Mouse (Mus musculus): Measurements from ENCODE around the gene Slc2a13. TPM values are rescaled to one million over a fixed set of nuclear protein-coding genes. Genes with fewer than 3 reads are reported as not detected.
A peak's percentile ranks its signal among the peaks of the same experiment; 100 is the strongest.

Slc2a13 gene
- total RNA-seq, 2 experiments from 2014 or later, result 76.2 to 84.6 TPM

DNA sequence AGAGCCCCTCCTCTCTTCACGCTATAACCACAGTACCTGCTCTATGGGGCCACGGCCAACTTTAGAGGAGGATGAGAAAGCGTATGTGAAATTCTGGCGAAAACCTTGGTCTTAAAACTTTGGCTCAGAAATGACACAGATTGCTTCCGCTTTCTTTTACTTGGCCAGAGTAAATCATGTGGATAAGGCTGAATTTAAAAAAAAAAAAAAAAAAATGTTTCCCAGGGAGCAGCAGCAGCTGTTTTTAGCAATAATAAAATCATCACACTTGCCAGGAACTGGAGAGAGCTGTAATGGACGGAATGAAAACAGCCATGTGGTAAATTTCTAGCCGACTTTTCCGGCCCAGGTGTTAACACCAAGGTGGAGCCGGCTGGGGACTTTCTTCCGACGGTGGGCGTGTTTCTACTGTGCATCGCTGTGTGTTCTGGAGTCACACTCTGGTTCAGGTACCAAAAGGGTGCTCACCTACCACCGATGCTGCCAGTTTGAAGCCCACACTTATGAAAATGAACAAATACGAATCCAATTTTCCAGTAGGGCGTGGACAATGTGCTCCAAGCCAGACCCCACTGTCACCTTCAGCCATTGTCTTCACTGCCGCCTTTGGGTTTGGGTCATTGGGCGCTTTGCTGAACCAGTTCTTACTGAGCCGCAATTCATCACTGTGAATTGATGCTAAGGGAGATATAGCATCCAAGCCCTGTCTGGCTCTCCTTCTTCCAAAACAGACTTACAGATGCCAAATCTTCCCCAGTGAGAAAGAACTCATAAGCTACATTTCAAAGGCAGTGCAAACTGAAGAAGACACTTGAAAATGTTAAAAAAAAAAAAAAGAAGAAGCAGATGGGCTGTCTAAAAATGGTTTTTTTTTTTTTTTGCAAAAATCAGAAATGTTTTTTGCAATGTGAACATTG, 258.4 kb downstream of the Slc2a13 start:
- intact Hi-C loops (cut with DNase I), result loop anchor here (5.0 to 10.0 kb wide), 3 partner anchors 58 to 258 kb away; partner anchors contain the start of gene Slc2a13
- peak in 1 of 2 experiments; percentile 49 for DNase-seq (ENCODE audit: low spot score in 2 of 2)

DNA sequence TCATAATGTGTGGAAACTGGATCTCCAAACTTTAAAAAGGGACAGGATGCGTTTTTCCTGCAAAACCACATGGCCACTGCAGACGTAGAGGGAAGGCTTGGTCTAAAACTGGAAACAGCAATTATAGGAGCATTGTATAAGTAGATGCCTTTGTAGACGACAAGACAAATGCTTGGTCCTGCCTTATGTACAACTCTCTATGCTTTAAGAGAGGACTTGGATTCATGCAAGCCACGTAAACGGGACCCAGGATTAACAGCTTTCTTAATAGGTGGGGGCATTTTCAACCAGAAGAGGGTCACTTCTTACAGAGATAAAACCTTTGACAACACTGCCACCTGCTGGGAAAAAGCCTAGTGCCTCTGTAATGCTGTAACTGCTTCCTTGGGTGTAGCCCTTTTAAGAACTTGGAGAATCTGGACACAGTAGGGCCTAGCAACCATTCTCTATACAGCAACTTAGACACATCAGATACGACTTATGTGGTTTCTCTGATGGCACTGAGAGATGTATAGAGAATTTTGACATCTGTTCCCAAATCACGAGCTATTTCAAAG, 268.7 kb downstream of the Slc2a13 start:
- DNase-seq (ENCODE audit: low spot score in 2 of 2), result peak; percentile 64 to 68
- intact Hi-C loops (cut with DNase I), result loop anchor here (5.0 to 10.0 kb wide), 3 partner anchors 140 to 450 kb away; partner anchors contain the start of gene Slc2a13

DNA sequence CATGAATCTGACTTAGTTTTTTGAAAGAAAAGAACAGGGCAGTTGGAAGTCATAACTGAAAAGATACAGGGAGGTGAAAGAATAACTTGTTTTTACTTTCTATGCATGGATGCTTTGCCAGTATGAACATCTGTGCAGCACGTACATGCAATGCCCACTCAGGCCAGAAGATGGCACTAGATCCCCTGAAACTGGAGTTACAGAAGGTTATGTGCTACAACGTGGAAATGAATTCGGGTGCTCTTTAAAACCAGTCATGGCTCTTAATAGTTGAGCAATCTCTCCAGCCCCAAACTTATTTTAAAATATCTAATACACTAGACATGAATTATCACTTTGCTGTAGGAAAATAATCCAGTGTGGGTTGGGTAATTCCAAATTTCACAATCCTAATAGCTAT, 271.7 kb downstream of the Slc2a13 start:
- peak; percentile 94 for DNase-seq (ENCODE audit: low spot score in 2 of 2)
- intact Hi-C loops (cut with DNase I), result loop anchor here (5.0 to 10.0 kb wide), 3 partner anchors 137 to 453 kb away; partner anchors contain the start of gene Slc2a13

DNA sequence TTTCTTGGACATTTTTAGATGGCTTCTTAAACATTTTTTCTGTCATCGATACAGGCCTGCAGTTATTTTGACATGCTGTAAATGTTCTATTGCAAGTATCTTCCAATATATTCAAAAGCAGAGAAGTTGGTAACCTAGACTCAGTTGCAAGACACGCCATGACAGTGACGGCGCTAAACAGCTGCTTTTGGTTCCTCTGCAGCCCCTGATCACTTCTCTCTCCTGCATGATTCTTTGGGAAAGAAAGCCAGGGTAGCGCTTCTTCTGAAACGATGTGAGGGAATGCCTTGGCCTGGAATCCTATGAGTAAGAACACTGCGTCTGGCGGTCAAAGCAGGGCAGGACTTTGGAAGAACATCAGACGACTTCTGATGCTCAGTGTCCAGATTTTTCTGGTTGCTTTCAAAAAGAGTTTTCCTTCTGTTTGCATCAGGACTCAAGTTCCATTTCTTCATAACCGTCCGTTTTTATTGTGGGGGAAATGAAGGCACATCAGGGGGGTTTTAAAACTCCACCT, 273.7 kb downstream of the Slc2a13 start:
- no peak for DNase-seq (ENCODE audit: low spot score in 2 of 2)
- intact Hi-C loops (cut with DNase I), result loop anchor here (10.0 kb wide), 1 partner anchor 305 kb away; no protein-coding TSS in a partner anchor

DNA sequence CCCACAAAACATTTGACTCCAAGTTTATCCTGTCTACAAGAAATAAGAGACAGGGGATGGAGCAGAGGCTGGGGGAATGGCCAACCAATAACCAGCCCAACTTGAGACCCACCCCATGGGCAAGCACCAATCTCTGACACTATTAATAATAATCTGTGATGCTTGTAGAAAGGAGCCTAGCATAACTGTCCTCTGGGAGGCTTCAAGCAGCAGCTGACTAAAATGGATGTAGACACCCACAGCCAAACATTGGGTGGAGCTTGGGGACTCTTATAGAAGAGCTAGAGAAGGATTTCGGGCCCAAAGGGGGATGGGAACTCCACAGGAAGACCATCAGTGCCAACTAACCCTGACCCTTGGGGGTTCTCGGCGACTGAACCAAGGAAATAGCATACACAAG, 289.6 kb downstream of the Slc2a13 start:
- no peak for DNase-seq (ENCODE audit: low spot score in 2 of 2)
- intact Hi-C loops (cut with DNase I), result no loop called here

DNA sequence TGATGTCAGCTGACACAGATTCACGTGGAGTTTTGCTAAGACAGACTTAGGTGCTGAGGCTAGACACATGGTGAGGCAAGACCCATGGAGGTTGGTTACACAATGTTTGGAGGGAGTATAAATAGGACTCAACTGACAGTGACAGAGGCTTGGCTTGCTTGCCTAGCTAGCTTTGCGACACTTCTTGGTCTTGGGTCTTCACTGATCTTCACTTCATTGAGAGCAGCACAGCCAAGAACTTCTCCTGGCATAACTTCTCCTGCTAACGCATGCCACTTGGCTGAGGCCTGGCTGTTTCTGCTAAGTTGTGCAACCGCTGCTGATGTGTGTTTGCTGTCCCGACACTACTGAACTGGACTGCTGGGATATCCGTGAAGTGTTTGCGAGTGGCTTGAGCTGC, 290.2 kb downstream of the Slc2a13 start:
- no peak for DNase-seq (ENCODE audit: low spot score in 2 of 2)
- intact Hi-C loops (cut with DNase I), result no loop called here

DNA sequence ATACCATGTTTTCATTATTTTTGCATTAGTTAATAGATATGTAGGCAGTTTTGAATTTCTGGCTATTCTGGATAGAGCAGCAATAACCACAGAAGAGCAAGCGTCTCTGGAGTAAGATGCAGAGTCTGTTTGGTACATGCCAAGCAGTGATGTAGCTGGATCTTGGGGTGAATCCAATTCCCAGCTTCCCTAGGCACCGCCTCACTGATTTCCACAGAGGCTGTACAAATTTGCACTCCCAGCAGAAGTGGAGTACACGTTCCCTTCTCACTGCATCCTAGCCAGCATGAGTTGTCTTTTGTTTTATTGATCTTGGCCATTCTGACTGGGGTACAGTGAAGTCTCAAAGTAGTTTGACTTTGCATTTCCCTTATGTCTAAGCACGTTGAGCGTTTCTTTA, 291.5 kb downstream of the Slc2a13 start:
- intact Hi-C loops (cut with DNase I), result no loop called here
- DNase-seq (ENCODE audit: low spot score in 2 of 2), result no peak

DNA sequence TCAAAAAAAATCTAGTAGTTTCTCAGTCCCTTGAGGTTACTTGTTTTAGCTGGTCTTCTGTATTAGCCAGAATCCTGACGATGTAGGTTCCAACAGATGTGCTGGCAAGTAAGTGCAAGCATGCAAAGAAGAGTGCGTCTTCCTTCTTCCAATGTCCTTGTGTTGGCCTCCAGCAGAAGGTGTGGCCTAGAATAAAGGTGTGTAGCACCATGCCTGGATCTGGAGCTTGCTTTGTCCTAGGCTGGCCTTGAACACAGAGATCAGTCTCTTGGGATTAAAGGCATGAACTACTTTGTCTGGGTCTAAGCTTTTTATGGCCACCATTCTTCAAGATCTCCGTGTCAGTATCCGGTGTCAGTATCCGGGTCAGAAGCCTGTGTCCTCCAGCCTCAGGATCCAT, 293.5 kb downstream of the Slc2a13 start:
- intact Hi-C loops (cut with DNase I), result no loop called here
- DNase-seq (ENCODE audit: low spot score in 2 of 2), result no peak

DNA sequence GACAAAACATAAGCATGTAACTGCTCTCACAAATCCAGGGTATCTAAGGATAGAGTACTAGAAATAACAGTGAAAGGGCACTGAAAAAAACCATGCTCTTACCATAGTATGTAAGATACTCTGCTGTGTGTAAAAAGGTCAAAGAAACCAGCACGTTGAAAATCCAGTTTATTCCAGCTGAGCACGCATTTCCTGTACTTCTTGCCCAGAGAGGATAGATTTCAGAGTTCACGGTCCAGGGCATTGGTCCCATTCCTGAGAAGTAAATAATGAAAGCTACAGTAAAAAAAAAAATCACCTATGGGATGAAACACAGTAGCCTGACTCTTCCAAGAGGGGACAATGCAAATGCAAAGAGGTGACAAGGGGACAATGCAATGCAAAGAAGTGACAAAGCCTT, 297.1 kb downstream of the Slc2a13 start:
- no peak for DNase-seq (ENCODE audit: low spot score in 2 of 2)
- intact Hi-C loops (cut with DNase I), result no loop called here

DNA sequence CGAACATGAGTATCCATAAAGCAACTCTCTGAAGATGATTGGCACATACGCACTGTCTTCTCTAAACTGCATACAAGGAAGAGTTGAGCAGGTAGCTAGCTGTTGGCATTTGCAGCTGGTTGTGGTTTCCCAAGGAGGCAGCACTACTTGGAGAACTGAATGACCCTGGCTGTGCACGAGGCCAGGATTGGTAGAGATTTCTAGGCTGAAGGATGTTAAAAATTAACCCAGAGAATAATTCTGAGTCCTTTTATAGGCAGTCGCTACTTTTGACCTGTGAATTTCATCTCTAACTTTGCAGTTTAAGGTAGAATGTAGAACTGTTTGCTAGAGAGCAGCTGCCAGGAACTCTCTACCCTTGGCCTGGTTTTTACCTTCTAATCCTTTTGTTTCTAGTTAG, 304.5 kb downstream of the Slc2a13 start:
- DNase-seq (ENCODE audit: low spot score in 2 of 2), result no peak
- intact Hi-C loops (cut with DNase I), result loop anchor here (1.0 kb wide), 1 partner anchor 16 kb away; no protein-coding TSS in a partner anchor

DNA sequence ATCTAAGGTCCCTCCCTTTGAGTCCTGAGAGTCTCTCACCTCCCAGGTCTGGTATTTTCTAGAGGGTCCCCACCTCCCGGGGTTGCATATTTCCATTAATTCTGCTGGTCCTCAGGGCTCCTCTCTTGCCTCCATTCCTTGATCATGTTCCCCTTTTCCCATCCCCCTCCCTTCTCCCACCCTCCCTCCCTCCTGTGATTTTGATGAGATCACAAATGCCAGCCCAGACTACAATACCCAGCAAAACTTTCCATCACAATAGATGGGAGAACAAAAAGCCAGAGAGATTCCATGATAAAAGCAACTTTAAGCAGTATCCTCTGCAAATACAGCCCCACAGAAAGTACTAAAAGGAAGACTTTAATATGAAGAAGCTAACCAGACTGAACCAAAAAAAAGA, 309.1 kb downstream of the Slc2a13 start:
- DNase-seq (ENCODE audit: low spot score in 2 of 2), result no peak
- intact Hi-C loops (cut with DNase I), result no loop called here

DNA sequence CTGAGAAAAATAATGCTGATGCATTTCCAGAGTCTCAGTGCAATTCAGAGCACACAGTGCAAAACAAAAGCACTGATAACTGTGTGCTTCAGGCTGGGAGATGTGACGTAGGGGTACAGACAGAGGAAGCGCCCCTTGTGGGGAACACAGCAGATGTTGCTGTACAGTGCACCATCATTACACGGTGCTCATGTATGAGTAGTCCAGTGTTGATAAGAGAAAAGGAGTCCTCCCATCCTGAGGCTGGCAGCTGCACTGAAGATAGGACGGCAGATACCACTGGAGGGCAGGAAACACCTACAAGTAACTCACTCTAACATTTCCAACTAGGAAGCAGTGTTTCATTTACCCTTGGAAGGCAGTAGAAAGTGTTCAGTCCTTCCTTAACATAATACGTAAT, 312.5 kb downstream of the Slc2a13 start:
- DNase-seq (ENCODE audit: low spot score in 2 of 2), result no peak
- intact Hi-C loops (cut with DNase I), result no loop called here

DNA sequence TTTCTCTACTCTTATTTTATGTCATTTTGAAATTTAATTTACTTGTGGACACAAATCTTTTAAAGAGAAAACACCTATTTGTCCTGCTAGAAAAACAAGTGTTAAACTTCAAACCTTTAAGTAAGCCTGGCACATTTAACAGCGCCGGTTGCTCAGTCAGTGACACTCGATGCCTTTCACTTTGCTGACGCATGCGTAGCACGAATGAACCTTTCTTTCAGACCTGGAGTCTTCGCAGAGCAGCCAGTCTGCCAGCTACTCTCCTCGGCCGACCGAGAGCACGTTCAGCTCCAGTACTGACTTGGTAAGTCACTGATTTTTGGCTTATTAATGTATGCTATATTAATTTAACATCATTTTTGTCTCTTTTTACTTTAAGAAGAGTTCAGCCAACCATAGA, 315.9 kb downstream of the Slc2a13 start:
- DNase-seq (ENCODE audit: low spot score in 2 of 2), result no peak
- intact Hi-C loops (cut with DNase I), result no loop called here

DNA sequence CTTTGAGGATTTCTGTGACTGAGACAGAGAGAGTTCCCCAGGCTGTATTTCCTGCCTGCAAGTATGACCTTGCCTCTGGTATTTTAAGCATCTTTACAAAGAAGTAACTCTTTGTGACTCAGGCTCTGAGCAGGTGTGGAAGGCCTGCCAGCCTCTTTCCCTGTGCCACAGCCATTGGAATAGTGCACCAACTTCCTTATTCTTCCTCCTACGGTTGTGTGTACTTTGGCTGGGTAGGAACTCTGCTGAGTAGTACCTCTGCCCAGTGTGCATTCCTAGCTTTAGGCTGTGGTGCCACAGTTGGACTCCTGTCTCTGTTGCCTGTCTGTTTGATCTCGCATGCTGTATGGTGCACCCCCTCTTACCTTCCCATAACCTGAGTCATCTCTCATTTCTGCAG, 317.8 kb downstream of the Slc2a13 start:
- DNase-seq (ENCODE audit: low spot score in 2 of 2), result no peak
- intact Hi-C loops (cut with DNase I), result no loop called here

DNA sequence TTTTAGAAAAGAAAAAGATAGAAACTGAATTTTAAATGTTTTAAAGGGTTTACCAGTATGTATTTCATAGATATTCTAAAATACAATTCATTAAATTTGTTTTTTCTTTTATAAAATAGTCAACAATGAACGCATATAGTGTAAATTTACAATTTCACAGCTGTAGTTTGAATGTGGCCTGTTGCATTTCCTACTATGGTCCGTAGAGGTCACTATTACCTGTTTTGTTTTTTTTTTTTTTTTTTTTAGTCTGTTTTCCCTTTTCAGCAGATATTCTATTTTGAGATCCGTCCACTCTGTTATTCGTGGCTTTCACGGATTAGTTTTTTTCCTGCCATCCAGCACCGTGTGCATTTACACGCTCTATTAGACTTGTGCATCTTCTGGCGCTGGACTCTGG, 320.1 kb downstream of the Slc2a13 start:
- intact Hi-C loops (cut with DNase I), result no loop called here
- DNase-seq (ENCODE audit: low spot score in 2 of 2), result no peak

DNA sequence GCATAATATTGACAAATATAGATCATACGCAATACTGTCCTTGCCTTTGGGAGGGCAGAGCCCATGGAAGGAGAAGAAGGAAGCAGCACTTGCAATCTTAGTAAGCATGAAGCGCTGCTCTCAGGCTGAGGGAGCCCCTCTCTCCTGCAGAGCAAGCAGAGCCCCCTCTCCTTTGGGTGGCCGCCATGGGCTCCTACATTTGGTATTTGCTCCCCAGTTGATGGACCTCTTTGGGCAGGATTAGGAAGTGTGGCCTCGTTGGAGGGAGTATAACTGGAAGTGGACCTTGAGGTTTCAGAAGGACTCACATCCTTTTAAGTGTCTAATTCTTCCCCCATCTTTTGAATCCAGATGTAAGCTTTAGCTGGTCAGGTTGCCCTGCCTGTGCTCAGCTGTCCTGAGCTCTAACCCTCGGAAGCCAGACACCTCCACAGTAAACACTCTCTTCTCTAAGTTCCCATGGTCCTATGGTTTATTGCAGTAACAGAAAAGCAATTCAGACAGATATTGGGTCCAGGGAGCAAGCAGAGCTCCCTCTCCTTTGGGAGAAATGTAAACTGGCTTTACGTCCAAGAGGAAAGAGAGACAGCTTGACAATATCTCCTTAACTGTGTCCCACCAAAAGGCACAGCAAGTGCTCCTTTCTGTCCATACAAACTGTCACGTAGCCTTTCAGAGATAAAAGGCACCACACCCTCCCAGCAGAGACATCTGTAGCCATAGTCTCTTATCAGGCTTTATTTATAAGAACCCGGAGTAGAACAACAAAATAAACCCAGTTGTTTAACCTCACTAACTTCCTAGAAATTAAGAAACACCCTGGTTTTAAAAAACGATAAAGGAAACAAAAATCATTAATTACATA, 321.3 kb downstream of the Slc2a13 start:
- no peak for DNase-seq (ENCODE audit: low spot score in 2 of 2)
- intact Hi-C loops (cut with DNase I), result no loop called here

DNA sequence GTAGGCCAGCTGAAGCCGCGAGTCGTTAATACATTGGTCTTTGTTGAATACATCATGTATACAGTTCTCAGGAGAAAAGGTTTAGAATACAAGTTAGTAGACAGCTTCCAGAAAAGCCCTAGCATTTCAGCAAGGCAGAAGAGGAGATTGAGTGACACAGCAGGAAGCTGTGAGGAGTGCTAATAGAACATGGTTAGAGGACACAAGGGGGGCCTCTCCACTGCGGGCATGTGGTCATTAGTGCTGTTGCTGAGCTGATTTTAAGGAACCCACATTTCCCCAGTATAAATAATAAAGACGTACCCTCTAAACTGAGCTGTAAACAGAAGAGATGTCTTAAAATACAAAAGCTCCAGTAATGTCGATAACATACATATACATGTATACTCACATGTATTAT, 322.2 kb downstream of the Slc2a13 start:
- DNase-seq (ENCODE audit: low spot score in 2 of 2), result no peak
- intact Hi-C loops (cut with DNase I), result no loop called here

DNA sequence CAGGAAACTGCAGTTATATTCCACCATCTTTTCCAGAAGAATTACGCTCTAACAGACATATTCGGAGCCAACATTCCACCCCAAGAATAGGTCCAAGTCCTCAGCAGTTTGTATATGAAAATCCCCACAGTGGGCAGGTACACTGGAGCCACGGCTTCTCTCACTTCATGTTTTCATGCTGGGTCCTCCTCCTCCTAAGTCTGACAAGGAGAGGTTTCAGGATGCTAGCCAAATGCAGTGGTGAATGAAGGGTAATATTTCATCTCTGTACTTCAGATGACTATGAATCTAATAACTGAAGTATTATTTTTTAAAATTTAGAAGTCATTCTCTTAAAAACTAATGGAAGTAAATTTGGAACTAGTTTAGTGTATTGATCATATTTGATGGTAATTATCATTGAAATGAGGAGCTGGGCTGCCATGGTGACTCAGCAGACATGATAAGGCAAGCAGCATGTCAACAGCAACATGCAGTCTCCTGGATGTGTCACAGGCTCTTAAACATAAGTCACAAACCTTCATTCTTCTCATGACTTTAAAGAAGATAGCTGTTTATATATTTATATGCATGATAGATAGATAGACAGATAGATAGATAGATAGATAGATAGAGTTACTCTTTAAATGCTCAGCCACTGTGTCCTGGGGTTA, 332.3 kb downstream of the Slc2a13 start:
- intact Hi-C loops (cut with DNase I), result no loop called here
- no peak for DNase-seq (ENCODE audit: low spot score in 2 of 2)

DNA sequence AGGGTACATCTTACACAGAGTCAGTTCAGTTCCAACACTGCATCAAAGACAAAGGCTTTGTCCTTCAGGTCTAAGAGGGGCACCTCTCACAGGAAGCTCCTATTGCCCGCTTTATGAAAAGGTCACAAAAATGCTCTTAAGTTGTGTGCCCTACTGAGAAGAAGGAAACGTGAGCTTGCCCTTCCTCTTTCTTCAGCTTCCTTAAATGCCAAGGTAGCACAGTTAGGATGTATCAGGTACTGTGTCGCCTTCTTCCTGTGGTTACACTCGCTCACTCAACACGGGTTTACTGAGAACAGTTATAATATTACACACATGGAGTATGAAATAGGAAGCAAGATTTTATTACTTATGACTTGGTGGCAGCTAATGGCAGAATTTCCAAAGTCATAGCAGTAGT, 335.8 kb downstream of the Slc2a13 start:
- intact Hi-C loops (cut with DNase I), result no loop called here
- no peak for DNase-seq (ENCODE audit: low spot score in 2 of 2)
